Mouse (Mus musculus) CD4-positive, CD25-positive, alpha-beta regulatory T cell, adult 4 months (primary cell): ENCODE measurements around the gene Castor1. TPM values are rescaled to one million over a fixed set of nuclear protein-coding genes. Genes with fewer than 3 reads are reported as not detected.
A peak's percentile ranks its signal among the peaks of the same experiment; 100 is the strongest.

ENCODE experiments used
- ATAC-seq: one replicate; pipeline ENCODE4 v1.8.0; 2017
- polyA plus RNA-seq, 2 experiments: library from polyadenylated mRNA; unstranded; fragments of 100-300 nt; shearing (Covaris generic); gene quantifications; one replicate each; pipeline ENCODE4 v1.2.1; 2017

Castor1 gene
- polyA plus RNA-seq, 2 experiments from 2014 or later = 32.3 to 51.9 TPM

DNA sequence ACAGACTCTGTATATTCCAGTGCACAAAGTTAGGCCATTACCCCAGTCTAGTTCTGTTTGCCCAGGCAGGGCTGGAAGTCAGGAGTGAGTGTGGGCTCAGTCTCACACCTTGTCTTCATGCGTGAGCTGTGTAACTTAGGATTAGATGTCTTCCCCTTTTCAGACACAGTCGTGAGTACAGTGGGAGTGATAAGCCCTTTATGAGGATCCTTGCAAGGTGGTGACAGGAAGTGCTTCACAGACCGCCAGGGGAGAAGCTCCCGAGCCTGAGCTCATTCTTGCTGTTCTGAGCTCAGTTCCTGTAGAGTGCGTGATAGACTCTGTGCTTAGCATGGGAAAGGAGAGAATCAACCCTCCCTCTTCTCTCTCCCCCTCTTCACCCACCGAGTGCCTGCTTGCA is 11.5 kb upstream of the Castor1 start:
- ATAC-seq = peak; percentile 63

DNA sequence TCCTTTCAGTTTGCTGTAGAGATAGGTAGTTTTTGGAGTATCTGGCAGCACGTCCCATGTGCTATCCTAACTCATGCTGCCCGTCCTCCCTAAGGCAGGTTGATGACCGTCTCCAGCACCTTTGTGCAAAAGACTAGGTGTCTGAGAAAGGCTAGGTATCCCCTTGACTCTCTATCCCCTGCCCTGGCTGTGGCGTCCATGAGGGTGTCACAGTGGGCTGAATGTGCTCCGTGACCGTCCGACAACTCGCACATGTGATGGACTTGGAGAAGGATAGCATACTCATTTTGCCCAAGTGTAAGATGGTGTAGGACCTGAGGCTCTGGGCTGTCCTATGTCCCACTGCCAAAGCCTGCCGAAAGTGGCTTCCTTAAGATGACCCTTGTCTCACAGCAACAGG is 10.4 kb upstream of the Castor1 start:
- no peak for ATAC-seq

DNA sequence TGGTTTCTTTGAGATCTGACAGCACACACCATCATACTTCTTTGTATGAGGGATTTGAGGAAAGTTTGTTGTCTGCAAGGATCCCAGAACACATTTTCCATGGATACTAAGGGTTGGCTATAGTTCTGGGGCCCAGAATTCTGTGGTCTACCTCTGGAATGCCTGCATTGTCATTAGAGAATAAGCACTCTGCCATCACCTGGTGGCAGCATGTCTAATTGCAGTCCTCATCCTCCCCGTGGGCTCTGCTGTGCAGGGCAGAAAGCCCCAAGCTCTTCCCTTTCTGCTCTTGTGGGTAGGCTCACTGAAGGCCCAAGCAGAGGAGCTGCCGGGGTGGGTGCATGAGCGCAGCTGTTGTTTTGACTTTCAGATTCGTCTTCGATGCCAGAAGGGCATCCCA is 8.5 kb upstream of the Castor1 start:
- ATAC-seq = no peak

DNA sequence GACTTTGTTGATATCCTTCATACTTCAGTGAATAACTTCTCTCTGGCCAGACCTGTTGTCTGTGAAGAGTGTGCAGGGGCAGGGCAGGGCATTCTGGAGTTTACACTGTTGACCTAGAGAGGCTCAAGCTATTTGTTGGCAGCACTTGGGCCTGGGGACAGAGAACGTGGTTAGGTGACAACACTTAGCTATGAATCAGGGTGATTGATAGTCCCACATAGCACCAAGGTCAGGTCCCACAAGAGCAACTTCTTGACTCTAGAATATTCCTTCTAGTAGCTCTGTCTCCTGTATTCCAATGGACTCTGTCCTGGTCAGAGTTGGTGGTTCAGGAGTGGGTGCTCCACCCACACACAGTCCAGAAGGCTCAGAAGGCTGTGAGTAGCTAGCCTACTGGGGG is 7.2 kb upstream of the Castor1 start:
- no peak for ATAC-seq

DNA sequence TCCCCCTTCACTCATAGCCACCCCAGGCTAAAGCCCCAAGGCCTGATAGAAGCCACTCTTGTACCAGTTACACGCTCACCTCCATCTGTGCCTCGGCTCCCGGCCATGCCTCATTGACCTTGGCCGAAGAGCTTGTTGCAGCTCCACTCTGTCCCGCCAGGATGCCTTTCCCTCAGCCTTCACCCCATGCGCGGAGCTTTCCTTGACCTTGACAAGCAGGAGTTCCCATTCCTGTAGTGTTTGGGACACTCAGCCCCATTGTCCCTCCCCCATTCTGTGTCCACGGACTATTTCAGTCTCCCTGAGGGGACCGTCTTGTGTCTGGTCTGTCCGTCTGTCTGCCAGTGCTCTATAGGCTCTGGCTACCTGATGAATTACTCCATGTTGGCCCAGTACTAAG is 4.9 kb upstream of the Castor1 start:
- no peak for ATAC-seq

DNA sequence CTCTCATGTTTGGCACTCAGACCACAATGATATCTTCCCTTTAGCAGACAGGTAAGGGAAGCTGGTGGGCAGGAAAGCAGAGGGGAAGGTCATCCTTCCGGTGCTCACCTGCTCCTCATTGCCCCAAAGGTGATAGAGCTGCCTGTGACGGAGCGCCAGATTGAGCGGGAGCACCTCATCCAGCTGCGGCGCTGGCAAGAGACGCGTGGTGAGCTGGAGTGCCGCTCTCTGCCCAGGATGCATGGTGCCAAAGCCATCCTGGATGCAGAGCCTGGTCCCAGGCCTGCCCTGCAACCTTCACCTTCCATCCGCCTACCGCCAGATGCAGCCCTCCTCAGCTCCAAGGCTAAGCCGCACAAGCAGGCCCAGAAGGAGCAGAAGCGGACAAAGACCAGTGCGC is 3.5 kb upstream of the Castor1 start:
- no peak for ATAC-seq

DNA sequence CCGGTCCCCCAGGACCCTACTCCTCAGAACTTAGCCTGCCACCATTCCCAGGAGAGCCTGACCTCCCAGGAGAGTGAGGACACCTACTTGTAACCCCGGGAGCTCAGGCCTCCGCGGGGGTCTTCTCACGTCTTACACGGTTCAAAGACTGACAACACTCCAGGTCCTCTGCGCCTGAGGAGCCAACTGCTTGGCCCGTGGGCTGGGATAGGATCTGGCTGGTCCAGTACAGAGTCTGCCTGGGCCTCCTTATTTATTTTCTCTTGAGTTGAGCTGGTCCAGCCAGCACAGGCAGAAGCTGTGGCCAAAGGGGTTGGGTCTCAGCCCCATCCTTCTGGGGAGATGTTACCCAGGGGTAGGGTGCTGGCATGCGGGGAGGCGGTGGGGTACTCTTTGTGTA is 3.0 kb upstream of the Castor1 start:
- ATAC-seq = no peak

DNA sequence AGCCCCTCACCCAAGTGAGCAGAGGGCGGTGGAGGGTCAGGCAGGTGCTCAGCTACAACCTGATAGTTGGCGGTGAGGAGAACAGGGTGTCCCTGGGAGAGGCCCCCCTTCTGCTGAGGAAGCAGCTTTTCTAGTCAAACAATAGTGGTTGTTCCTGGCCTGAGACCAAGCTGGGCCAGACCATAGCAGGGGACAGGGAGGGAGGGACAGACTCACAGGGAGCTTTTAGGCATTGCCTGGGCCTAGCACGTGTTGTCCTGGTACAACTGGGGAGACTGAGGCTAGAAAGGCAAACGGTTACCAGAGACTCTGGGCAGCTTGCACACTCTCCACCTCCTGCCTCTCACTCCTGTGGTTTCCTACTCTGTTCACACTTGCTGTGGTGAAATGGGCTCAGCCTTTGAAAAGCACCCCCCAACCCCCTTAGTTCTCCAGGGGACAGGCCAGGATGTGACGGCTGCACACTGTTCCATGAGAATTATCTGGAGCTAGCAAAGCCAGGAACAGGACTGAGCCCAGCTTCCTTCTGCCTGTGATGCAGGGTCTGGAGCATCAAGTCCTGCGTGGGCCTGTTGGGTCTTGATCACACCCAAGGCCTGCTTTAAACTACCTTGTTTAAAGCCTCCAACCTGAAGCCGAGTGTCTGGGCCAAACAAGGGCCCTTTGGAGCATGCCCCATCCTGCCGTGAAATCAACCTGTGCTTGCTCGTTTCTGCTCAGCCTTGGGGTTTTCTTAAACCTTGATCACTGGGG is 1.6 kb upstream of the Castor1 start:
- ATAC-seq = no peak

DNA sequence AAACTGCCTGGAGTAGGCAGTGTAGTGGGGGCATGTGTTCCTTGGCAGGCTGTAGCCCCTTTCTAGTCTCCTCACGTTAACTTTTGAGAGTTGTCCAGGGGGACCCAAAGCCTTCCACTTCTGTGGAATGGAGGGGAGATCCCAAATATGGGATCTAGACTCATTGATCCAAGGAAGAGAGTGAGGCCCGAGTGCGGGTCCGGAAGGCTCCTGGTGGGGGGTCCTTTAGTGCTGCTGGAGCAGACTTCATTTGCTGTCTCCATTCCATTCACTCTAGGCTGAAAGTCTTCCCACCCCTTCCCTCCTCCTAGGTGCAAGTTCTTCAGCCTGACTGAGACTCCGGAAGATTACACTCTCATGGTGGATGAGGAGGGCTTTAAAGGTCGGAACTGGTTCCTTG is 612 bp downstream of the Castor1 start:
- no peak for ATAC-seq

DNA sequence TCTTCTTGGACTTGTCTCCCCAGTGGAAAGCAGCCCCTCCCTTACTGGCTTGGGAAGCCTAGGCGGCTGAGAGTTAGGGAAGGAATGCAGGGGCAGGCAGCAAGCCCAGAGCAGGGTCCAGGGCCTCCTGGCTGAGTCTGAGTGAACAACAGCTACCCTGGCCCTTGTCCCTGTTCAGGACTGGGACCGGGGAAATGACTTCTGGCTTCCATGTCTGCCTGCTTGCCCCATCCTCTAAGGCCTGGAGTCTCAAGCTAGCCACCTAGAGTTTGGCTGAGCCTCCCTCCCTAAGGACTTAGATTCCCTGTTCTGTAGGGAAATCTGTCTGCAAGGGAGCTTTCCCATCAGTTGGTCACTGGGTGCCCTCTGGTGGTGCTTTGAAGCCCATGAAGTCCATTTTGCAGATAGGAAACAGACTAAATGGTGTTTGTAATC is 1.3 kb downstream of the Castor1 start:
- no peak for ATAC-seq

DNA sequence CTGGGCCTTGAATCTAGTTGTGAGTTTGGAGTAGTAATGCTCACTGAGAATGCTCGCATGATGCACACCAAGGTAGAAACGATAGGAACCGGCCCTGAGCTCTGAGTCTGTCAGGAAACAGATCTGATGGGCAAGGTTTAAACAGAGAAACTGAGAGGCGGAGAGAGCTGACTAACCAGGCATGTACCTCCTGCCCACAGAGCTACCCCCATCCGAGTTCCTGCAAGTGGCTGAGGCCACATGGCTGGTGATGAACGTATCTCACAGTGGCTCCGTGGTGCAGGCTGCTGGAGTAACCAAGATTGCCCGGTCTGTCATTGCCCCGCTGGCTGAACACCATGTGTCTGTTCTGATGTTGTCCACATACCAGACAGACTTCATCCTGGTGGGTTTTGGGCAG is 1.9 kb downstream of the Castor1 start:
- ATAC-seq = no peak

DNA sequence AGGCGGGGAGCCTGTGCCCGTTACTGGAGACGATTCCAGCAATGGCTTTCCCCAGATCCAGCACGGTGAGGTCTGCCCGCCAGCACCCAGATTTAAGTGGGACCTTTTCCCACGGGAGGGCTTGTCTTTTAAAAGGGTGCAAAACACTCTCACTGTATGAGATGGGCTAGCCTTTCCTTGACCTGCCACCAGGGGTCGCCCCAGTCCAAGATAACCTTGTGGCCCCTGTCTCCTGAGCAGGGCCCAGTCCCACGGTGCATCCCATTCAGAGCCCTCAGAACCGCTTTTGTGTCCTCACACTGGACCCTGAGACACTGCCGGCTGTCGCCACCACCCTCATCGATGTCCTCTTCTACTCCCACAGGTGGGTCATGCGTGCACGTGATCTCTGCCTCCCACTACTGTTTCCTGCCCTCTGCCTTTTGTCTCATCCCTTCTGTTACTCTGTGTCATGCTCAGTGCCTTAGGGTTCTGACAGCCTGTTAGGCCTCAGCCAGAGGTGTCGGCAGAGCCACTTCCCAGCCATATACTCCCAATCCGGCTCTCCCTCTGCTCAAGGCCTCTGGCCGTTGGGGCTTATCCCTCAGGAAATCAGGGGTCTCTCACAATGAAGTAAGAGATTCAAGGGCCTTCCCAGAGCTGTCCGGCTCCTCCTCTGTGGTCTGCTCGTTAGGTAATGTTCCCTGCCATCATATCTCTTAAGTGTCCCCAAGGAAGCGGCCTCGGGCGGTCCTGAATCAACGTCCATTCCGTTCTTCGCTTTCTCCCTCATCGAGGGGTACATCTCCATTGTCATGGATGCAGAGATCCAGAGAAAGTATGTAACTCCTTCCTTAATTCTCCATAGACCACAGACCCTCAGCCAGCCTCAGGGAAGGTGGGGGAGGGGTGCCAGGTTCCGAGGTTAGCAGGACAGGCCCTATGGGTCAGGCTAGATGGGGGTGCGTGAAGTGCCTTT is 2.7 kb downstream of the Castor1 start:
- ATAC-seq = peak; percentile 38

DNA sequence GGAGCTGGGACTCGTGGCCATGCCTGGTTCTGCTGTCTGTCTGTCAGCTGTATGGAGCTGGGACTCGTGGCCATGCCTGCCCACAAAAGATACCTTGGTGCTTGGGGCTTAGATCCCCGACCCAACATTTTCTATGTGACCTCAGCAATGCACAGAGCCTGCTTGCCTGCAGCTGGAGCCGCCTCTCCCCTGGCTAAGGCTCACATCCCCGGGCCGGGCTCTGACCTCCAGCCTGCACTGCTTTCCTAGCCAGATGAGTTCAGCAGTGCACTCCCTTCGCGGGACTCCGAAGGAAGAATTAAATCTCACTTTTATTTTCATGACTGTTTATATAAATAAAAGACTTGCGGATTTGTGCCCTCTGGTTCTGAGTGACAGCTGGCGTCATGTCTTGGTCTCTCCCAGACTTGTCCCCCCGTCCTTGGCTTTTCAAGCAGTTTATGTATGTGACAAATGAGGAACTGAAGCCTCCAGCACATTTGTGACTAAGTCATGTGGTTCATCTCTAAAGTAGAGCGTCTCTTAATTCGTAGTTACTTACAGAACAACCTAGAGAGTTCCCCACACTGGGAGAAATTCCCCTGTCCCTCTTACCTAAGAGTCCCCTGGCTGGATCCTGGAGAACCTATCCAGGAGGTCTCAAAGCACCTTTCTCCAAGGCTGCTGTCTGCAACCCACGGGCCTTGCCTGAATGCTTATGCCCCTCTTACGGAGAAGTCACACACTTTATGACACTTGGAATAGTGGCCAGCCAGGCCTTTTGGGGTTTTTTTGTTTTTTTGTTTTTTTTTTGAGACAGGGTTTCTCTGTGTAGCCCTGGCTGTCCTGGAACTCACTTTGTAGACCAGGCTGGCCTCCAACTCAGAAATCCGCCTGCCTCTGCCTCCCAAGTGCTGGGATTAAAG is 4.3 kb downstream of the Castor1 start:
- no peak for ATAC-seq

DNA sequence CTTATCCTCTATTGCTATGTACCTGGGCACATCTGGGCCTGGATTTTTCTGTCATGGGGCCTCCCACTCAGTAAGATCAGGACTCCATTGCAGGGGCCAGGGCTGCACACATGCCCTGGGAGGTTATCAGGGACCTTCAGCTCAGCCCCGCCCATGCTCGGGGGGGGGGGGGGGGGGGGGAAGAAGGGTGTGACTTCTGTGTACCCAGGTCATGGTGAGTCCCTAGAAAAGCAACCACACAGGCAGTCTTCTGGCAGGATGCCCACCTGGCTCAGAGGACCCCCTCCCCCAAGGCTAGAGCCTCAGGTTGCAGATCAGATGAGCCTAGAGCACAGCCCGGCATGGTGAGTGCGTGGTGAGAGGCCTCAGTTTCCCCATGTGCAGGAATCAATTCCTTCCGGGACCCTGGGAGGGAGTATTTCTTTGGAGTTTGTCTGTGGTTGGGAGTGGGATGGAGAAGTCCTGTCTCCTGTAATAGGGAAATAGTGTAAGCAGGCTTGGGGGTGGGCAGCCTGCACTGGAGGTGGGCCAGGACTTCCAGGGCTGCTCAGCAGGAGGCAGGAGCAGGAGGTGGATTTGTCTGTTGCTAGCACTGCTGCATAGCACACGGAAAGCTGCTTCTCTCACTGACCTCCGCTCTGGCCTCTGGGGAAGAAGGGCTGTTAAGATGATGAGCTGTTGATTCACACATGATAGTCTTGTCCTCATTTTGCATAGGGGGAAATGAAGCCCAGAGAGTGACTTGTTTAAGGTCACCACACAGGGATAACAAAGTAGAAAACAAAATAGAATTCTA is 5.6 kb downstream of the Castor1 start:
- no peak for ATAC-seq

DNA sequence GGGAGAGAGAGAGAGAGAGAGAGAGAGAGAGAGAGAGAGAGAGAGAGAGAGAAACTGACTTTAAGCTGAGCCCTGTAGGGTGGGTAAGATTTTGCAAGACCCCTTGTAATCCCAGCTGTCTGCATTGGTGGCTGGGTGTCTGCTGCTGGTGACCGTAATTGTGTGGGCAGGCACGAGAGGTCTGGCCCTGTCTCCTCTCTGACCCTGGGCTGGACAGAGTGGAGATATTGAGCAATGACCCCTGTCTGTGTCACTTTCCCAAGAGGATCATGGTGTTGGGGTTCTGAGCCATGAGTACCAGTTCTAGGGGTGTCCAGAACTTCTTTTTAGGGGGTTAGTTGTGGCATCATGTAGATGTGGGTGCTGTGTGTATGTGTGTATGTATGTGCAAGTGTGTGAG is 6.2 kb downstream of the Castor1 start:
- ATAC-seq = no peak

DNA sequence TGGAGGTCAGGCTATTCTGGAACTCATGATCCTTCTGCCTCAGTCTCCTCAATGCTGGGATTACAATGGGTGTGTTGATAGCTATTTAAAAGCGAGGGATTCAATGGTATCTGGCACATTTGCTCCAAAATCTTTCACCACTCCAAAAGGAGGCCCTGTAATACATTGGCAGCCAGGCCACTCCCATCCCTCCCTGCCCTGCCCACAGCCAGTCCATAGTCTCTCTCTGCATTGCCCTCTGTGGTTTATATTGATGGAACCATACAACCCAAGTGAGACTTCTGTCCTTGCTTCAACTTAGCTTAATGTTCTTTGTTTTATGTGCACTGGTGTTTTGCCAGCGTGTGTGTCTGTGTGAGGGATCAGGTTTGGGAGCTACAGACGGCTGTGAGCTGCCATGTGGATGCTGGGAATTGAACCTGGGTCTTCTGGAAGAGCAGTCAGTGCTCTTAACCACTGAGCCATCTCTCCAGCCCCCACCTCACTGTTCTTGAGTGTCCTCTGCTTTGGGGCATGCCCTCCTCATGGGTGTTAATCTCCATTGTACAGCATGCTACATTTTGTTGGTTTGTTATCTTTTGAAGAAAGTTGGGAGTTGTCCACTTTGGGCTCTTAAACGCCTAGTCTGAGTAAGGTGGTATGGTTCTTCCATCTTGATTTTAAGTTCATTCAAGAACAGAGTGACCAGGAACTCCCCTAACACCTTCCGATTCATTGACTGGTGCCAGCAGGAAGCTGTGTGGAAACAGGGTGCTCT is 8.7 kb downstream of the Castor1 start:
- no peak for ATAC-seq

DNA sequence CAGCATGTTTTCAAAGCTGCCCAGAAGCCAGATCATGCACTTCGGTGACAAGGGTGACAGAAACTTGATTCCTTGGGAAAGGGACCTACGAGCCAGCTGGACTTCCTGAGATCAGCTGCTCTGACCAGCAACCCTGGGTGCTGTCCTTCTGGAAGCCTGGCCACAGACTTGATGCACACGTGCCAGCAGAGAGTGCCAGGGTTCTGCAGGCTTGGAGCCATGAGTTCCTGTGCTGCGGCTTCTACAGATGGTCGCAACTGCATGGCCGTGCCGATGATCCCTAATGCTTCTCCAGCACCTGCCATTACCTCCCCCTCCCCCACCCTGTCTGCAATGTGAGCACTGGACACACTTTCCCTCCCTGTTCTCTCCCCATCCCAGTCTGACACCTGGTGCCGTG is 10.4 kb downstream of the Castor1 start:
- no peak for ATAC-seq

DNA sequence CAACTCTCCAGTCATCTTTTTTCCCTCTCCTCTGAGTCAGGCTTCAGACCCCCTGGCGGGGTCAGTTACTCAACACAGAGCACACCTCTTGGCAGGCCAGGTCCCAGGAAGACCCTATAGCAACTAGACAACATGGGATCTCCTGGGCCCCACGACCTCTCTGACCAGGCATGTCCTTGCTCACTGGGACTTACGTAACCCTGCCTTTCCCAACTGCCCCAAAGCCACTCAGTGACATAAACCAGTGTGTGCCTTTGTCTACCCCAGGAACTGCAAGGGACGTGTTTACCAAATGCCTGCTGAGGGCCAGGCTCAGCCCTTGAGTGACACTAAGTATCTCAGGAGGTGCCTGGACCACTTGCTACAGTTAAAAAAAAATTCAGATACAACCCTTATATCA is 11.8 kb downstream of the Castor1 start:
- no peak for ATAC-seq

DNA sequence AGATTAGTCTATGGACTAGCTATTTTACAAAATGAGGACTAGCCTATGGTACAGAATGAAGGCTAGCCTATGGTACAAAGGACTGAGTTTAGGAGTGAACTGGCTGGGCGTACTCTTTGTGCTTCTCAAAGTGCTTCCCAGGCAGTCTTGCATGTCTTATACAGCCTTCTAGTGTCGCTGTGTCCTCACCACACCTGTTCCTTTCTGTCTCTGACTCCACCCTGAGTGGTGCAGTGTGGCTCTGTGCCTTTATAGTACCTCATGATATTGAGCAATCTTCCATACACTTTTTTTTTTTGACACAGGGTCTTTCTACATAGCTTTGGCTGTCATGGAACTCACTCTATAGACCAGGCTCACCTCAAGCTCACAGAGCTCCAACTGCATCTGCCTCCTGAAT is 13.4 kb downstream of the Castor1 start:
- ATAC-seq = no peak

DNA sequence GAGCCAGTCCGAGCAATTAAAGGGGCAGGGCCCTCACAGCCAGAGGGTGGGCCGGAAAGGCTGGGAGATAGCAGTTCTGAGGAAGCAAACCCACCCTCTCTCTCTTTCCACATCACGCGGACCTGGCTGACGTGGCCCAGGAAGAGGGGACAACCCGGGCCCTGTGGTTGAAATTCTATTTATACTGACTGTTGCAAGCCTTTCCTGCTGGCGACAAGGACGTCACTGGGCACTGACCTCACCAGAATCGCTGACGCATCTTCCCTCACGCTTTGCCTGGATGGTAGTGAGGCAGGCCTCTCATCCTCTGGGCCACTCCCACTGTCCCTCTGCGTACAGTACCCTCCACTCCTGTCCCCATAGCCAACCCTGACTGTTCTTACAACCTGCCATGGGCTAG is 14.6 kb downstream of the Castor1 start:
- no peak for ATAC-seq

DNA sequence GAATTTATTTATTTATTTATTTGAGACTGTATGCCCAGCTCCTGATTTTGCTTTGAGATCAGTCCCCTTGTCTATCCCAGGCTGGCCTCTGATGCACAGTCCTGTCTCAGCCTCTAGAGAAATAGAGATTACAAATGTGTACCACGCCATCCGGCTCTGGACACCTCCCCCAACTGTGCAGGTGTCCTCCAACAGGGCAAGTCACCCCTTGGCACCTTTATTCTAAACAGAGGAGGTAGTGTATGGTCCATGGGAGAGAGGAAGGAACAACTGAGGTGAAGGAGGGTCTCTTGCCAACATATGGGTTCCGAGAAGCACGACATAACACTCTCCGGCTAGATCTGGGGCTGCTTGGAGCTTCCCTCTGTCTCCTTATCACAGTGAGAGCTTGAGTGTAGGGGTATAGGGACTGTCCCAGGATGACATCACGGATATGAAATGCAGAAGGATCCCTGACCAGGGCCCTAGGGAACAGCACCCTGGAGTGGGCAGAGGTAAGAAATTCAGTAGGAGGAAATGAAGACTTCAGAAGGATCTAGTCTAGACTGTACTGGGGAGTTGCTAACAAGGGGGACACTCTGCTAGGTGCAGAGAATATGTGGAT is 17.1 kb downstream of the Castor1 start:
- ATAC-seq = no peak
